Mouse (Mus musculus) embryonic fibroblast, embryonic 13.5 days (primary cell): ENCODE measurements at regions not wholly inside any gene's neighbourhood (a gene's known extent, or its start where the extent isn't known, plus 50 kb on each side); places are given as distances from the start of the nearest gene placed in this dataset.

Experiments
- CTCF ChIP-seq: IDR thresholded peaks from 2 replicates; pipeline ENCODE4 v1.5.1; 2011; ENCODE audit warnings: mild to moderate bottlenecking, control low read depth, low read length, moderate library complexity, borderline replicate concordance; ENCODE audit not compliant: insufficient read depth
- POLR2A ChIP-seq: IDR thresholded peaks from 2 replicates; pipeline ENCODE4 v1.6.1; 2011; ENCODE audit warnings: low read depth, mild to moderate bottlenecking, control low read depth, low read length, moderate library complexity

DNA sequence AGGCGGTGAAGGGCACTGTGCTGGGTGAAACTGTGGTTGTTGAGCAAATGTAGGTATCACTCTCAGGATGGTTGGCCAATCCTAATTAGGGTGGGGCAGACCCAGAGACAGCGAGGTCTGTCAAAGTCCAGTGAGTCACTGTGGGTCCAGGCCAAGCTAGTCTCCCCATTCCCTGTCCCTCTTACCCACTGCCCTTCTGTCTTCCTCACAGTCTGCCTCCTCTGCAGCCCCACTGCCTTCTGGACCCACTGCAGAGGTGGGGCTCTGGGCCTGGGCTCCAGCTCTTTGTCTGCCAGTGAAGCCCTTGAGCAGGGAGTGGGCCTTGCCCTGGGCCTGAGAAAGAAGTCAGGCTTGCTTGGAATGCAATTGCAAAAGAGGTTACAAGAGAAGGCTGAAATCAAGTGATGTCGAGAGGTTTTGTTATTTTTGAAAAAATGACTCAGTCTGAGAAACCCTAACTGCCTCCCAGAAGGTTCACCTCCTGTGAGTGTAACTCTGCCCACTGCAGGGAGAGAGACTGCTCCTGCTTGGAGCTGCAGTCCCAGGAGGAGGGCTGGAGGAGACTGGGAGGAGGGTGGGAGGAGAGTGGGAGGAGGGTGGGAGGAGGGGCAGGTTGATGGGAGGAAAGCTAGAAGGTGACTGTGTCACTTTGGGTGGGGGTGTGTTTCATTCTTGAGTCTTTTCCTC is 193.3 kb downstream of the 4933412E24Rik start:
- TF ChIP-seq CTCF (no peak), POLR2A (peak; percentile 41)
